8 mouse cellular contexts compared by ENCODE assay signal in genomic region chr2:94465890-94466189, GRCm38 (mm10). TPM values are rescaled to one million over a fixed set of nuclear protein-coding genes. Genes with fewer than 3 reads are reported as not detected.
DNase-seq lines count a peak whose midpoint lies in the region; ATAC-seq and TF ChIP-seq lines count a peak whose summit lies in the region.

No protein-coding gene starts in this region.

- no peak for ATAC-seq in liver, embryonic 11.5 days (replicated peaks; ENCODE audit: low FRiP score)
- no peak for ATAC-seq in Patski
- ATAC-seq in lung, embryonic 16.5 days (ENCODE audit: low read depth): no peak

- 16% methylated on average over 8 of the region's 8 CpGs for WGBS in liver, embryonic 11.5 days
- WGBS in lung, embryonic 16.5 days: 5% methylated on average over 8 of the region's 8 CpGs

- no peak overlapping the region for H3K27ac ChIP-seq in liver, embryonic 11.5 days (ENCODE audit: low read depth, low read length)
- no peak overlapping the region for H3K27ac ChIP-seq in lung, embryonic 16.5 days (ENCODE audit: low read length)

- in situ Hi-C loops in Patski (cut with MboI; ENCODE audit: low pct_unique_long_range_greater_than_20kb): no loop called here

- POLR2A ChIA-PET in Patski (lab: Charles Lee): no interaction called here

- peak; percentile 11 for DNase-seq in liver
- DNase-seq in liver, embryonic 11.5 days (ENCODE audit: low spot score): no peak
- no peak for DNase-seq in Patski (ENCODE audit: low read depth, low spot score)
- peak; percentile 51 to 71 for DNase-seq in cerebellum, postnatal 36 days
- peak; percentile 43 for DNase-seq in heart, postnatal 4 days
- peak; percentile 72 for DNase-seq in splenic B cell, adult 2 months (ENCODE audit: low read depth, low spot score)
- no peak for DNase-seq in right cerebral cortex, postnatal 14 days

- CTCF ChIA-PET in Patski (lab: Charles Lee): interaction anchor here (1.3 kb wide), 2 partner anchors 16 to 49 kb away, joined by 3 read pairs; no protein-coding TSS in a partner anchor

- no peaks in the 10 kb centered on the region for H3K9me3 ChIP-seq in liver, embryonic 11.5 days (ENCODE audit: control insufficient read depth, low read length)
- H3K9me3 ChIP-seq in lung, embryonic 16.5 days (ENCODE audit: control insufficient read depth, low read length): no peaks in the 10 kb centered on the region

- no peaks in the 10 kb centered on the region for H3K27me3 ChIP-seq in liver, embryonic 11.5 days (replicated peaks; ENCODE audit: control insufficient read depth, insufficient read depth, low read length)
- H3K27me3 ChIP-seq in Patski: peaks cover 4% of the 10 kb centered on the region
- no peaks in the 10 kb centered on the region for H3K27me3 ChIP-seq in lung, embryonic 16.5 days (ENCODE audit: control insufficient read depth, insufficient read depth, low read depth, low read length)
- H3K27me3 ChIP-seq in splenic B cell, adult 2 months (ENCODE audit: control insufficient read depth, insufficient read depth, low read length, poor library complexity, severe bottlenecking): no peaks in the 10 kb centered on the region

- no peak overlapping the region for H3K4me2 ChIP-seq in liver, embryonic 11.5 days
- 0 out of 2 replicates have a peak overlapping the region, but pooled peaks have one; percentile 21 for H3K4me2 ChIP-seq in lung, embryonic 16.5 days (ENCODE audit: low read depth, low read length)

- no peaks in the 10 kb centered on the region for H3K36me3 ChIP-seq in liver, embryonic 11.5 days (ENCODE audit: control insufficient read depth, insufficient read depth, low read length)
- no peaks in the 10 kb centered on the region for H3K36me3 ChIP-seq in lung, embryonic 16.5 days (ENCODE audit: control insufficient read depth, insufficient read depth, low read length)
- no peaks in the 10 kb centered on the region for H3K36me3 ChIP-seq in splenic B cell, adult 2 months (ENCODE audit: control insufficient read depth, insufficient read depth, low read length, poor library complexity, severe bottlenecking)

- H3K9ac ChIP-seq in liver, embryonic 11.5 days (ENCODE audit: low read depth, low read length): no peak overlapping the region
- no peak overlapping the region for H3K9ac ChIP-seq in lung, embryonic 16.5 days (ENCODE audit: low read length)

- peak; percentile 72 for TF ChIP-seq CTCF in Patski (IDR thresholded peaks at IDR 0.05)

- no peak overlapping the region for H3K4me3 ChIP-seq in liver, embryonic 11.5 days (ENCODE audit: low read depth, low read length)
- H3K4me3 ChIP-seq in lung, embryonic 16.5 days (ENCODE audit: low read length): no peak overlapping the region

- no peaks in the 10 kb centered on the region for H3K4me1 ChIP-seq in liver, embryonic 11.5 days (replicated peaks; ENCODE audit: control insufficient read depth, insufficient read depth, low read length)
- no peaks in the 10 kb centered on the region for H3K4me1 ChIP-seq in lung, embryonic 16.5 days (replicated peaks; ENCODE audit: control insufficient read depth, insufficient read depth, low read length)

RNA-seq across cellular contexts. Expression of gene Api5, which starts 27.9 kb away (rescaled TPM):
- polyA plus RNA-seq in liver, embryonic 11.5 days (2014; fragmentation: Nextera tagmentation; extraction: Ambion mirVana): 173 and 204 TPM in 2 replicates
- 83.7 TPM for polyA plus RNA-seq in Patski (2021)
- 10 to 100 TPM; 55.7 to 56.3 TPM for total RNA-seq in heart, postnatal 4 days (2021)
- polyA plus RNA-seq in lung, embryonic 16.5 days (2015; fragmentation: Nextera tagmentation; extraction: Ambion mirVana): 144 and 149 TPM in 2 replicates

RNA-seq across cellular contexts. Expression of gene Ttc17, which starts 59.4 kb away (rescaled TPM):
- polyA plus RNA-seq in liver, embryonic 11.5 days (2014; fragmentation: Nextera tagmentation; extraction: Ambion mirVana): 9.4 and 10.8 TPM in 2 replicates
- polyA plus RNA-seq in Patski (2021): 30.1 TPM
- 10 to 100 TPM; 28.3 to 29.2 TPM for total RNA-seq in heart, postnatal 4 days (2021)
- polyA plus RNA-seq in lung, embryonic 16.5 days (2015; fragmentation: Nextera tagmentation; extraction: Ambion mirVana): 18.6 and 19.1 TPM in 2 replicates

Comparison
In these comparisons a context has a peak if more than half of its experiments do, and no peak if none do; other contexts are left out.
1. DNase-seq: peak in liver (single experiment), cerebellum, postnatal 36 days (2 of 2), heart, postnatal 4 days (single experiment) and splenic B cell, adult 2 months (single experiment); none in liver, embryonic 11.5 days (single experiment), Patski (single experiment) and right cerebral cortex, postnatal 14 days (single experiment).